In genomic region chr1:80576898-80577297, GRCm38 (mm10) we compare ENCODE assay signal across 8 mouse cellular contexts.
DNase-seq lines count a peak whose midpoint lies in the region; ATAC-seq and TF ChIP-seq lines count a peak whose summit lies in the region.
"Had no signal": no experiment of that assay in that cellular context is flagged by ENCODE, and none has a peak within 500 bp of the region (broad histone marks: within the 10 kb centered on the region; RNA-seq: fewer than 3 reads in every experiment).

No protein-coding gene starts in this region.

- peak; percentile 62 for TF ChIP-seq CTCF in layer of hippocampus, adult 2 months (conservative IDR thresholded peaks at IDR 0.05)

- peak; percentile 59 for ATAC-seq in activated CD4-positive, CD25-positive, alpha-beta regulatory T cell, adult 4 months

- H3K4me3 ChIP-seq in layer of hippocampus, adult 2 months = no peak overlapping the region
- H3K4me3 ChIP-seq: liver, embryonic 13.5 days had no signal

- DNase-seq in layer of hippocampus, adult 2 months (ENCODE audit: low spot score in 2 of 2) = peak in 1 of 2 experiments; percentile 18
- DNase-seq in layer of hippocampus, adult 11-12 months (ENCODE audit: low spot score) = no peak
- peak; percentile 77 for DNase-seq in induced T-regulatory cell, adult 2 months (ENCODE audit: low read depth)
- DNase-seq in thymus, adult 18-20 months = peak; percentile 11 to 32
- DNase-seq in right cerebral cortex, postnatal 25 days = no peak
- no peak for DNase-seq in ovary, postnatal 14 days (ENCODE audit: low spot score)
- DNase-seq: liver, embryonic 13.5 days had no signal

- H3K27ac ChIP-seq in layer of hippocampus, adult 2 months = no peak overlapping the region
- H3K27ac ChIP-seq: liver, embryonic 13.5 days had no signal

Comparison
In these comparisons a context has a peak if more than half of its experiments do, and no peak if none do; other contexts are left out.
1. DNase-seq: peak in induced T-regulatory cell, adult 2 months (single experiment) and thymus, adult 18-20 months (2 of 2); none in layer of hippocampus, adult 11-12 months (single experiment), right cerebral cortex, postnatal 25 days (single experiment) and ovary, postnatal 14 days (single experiment).